Mouse (Mus musculus) testis, adult 2 months (tissue): ENCODE measurements around the gene Serbp1. TPM values are rescaled to one million over a fixed set of nuclear protein-coding genes. Genes with fewer than 3 reads are reported as not detected.

Experiments
- H3K27ac ChIP-seq: fragments of 200-500 bp; 2 replicates; pipeline ENCODE4 v1.5.1; 2012; ENCODE audit warnings: low read depth, low read length; ENCODE audit not compliant: control insufficient read depth, insufficient read depth
- H3K27me3 ChIP-seq: fragments of 200-500 bp; 2 replicates; pipeline ENCODE4 v1.6.1; 2012; ENCODE audit warnings: mild to moderate bottlenecking, low read length, moderate library complexity; ENCODE audit not compliant: control insufficient read depth, insufficient read depth
- H3K36me3 ChIP-seq: fragments of 200-500 bp; 2 replicates; pipeline ENCODE4 v1.6.1; 2012; ENCODE audit warnings: mild to moderate bottlenecking, low read length; ENCODE audit not compliant: control insufficient read depth, insufficient read depth
- H3K4me1 ChIP-seq: fragments of 200-500 bp; 2 replicates; pipeline ENCODE4 v1.6.1; 2012; ENCODE audit warnings: low read length; ENCODE audit not compliant: control insufficient read depth, insufficient read depth
- H3K4me3 ChIP-seq: fragments of 200-500 bp; 2 replicates; pipeline ENCODE4 v1.5.1; 2012; ENCODE audit warnings: low read depth, mild to moderate bottlenecking, low read length, moderate library complexity, mixed read lengths; ENCODE audit not compliant: control insufficient read depth
- CTCF ChIP-seq: fragments of 200-500 bp; IDR thresholded peaks from 2 replicates; pipeline ENCODE4 v1.5.1; 2012; ENCODE audit warnings: low read depth, mild to moderate bottlenecking, inconsistent platforms, low read length, moderate library complexity; ENCODE audit not compliant: control insufficient read depth, insufficient read depth, insufficient replicate concordance
- POLR2A ChIP-seq: fragments of 200-500 bp; IDR thresholded peaks from 2 replicates; pipeline ENCODE4 v1.6.1; 2012; ENCODE audit warnings: low read depth, mild to moderate bottlenecking, inconsistent platforms, low read length, moderate library complexity; ENCODE audit not compliant: control insufficient read depth
- polyA plus RNA-seq: library from polyadenylated mRNA; depleted of rRNA; stranded (reverse); fragments of >200 nt; gene quantifications from 2 replicates; pipeline ENCODE4 v1.2.3, GENCODE M21; 2012

Serbp1 gene
- polyA plus RNA-seq, 1 experiment, result 57.3 TPM

DNA sequence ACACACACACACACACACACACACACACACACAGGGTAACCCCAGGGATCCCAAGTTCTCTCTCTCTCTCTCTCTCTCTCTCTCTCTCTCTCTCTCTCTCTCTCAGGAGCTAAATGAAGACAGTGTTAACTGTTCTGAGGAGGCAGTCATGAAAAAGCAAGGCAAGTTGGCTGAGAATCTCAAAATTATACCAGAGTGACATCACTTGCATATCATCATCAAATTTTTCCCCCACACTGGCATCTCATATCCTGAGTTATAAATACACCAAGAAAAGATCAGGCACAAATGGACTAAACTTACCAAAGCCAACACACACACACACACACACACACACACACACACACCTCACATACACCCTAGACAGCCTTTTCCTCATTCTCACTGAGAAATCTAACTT is 7.0 kb upstream of the Serbp1 start:
- Histone ChIP-seq H3K4me3 (no peak overlapping the region), H3K27ac (no peak overlapping the region), H3K4me1 (no peaks in the 10 kb centered on the region), H3K36me3 (no peaks in the 10 kb centered on the region), H3K27me3 (no peaks in the 10 kb centered on the region)
- TF ChIP-seq POLR2A, result no peak
- no peak for TF ChIP-seq CTCF

DNA sequence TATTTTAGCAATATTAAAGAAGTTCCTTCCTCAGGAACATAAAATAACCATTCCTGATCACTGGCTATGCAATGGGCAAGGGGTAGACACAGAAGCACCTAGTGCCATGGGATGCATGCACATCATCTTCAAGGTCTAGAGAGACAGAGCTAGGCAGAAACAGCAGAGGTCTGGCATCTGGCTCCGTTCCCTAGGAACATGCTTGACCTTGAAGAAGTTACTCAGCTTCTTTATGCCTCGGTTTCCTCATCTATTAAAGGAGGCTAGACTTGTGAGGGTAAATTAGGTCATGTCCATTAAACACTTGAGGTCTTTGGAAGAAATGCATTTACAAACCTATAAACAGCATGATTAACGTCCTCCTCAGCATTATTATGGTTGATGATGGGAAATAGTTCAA is 2.3 kb upstream of the Serbp1 start:
- Histone ChIP-seq H3K4me3 (no peak overlapping the region), H3K4me1 (no peaks in the 10 kb centered on the region), H3K36me3 (no peaks in the 10 kb centered on the region), H3K27ac (no peak overlapping the region), H3K27me3 (no peaks in the 10 kb centered on the region)
- no peak for TF ChIP-seq CTCF

DNA sequence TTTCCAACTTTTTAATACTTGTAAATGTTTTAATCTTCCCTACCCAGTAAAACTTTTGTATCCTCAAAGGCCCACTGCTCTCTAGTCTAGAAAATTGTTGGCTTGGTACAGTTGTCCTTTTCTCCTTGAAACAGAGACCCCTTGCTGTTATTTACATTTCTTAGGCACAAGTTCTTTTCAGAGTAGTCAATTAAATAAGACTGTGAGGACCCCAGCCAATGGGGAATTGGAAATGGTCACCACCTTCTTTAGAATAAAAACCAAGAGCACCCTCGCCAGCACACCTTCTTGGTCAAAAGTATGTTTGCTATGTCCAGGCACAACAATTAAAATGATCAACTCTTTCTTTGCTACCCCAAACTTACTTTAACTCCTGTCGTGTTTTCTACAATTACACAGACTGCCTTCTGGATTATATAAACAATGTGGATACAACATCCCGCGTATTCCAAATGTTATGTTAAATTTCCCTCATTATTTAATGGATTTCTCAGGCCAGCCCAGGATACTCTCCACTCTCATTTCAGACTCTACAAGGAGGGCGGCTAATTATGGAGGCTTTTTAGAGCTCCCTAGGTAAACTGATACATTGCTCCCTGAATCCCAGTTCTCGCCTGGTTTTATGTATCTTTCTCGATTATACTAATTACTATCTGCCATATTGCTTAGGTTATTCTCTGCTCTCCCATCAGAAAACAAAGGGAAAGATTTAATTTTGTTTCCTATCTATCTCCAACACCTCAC is 1.3 kb upstream of the Serbp1 start:
- H3K36me3 ChIP-seq, result no peaks in the 10 kb centered on the region
- no peaks in the 10 kb centered on the region for H3K4me1 ChIP-seq
- H3K27ac ChIP-seq, result no peak overlapping the region
- TF ChIP-seq CTCF (no peak), POLR2A (no peak)
- H3K4me3 ChIP-seq, result no peak overlapping the region
- H3K27me3 ChIP-seq, result no peaks in the 10 kb centered on the region

DNA sequence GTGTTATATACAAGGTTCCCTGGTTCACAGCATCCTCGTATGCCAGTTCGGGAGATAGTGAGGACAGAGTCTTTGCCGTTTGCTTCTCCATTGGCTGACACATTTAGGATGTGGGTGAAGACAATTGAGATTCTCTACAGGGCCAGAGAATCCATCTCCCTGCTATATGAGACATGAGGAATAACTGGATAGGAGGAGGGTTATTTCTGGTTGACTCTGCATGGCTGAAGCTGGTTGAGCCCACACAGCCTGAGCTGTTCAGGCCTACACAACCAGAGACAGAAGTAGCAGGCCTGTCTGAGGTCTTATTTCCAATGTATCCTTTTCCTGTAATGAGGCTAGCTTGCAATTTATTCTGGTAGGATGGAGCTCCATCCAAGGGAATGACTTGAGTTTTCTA is 3.3 kb downstream of the Serbp1 start:
- Histone ChIP-seq H3K27me3 (no peaks in the 10 kb centered on the region), H3K36me3 (no peaks in the 10 kb centered on the region), H3K4me3 (no peak overlapping the region), H3K4me1 (no peaks in the 10 kb centered on the region), H3K27ac (no peak overlapping the region)
- TF ChIP-seq POLR2A, result no peak
- TF ChIP-seq CTCF, result no peak

DNA sequence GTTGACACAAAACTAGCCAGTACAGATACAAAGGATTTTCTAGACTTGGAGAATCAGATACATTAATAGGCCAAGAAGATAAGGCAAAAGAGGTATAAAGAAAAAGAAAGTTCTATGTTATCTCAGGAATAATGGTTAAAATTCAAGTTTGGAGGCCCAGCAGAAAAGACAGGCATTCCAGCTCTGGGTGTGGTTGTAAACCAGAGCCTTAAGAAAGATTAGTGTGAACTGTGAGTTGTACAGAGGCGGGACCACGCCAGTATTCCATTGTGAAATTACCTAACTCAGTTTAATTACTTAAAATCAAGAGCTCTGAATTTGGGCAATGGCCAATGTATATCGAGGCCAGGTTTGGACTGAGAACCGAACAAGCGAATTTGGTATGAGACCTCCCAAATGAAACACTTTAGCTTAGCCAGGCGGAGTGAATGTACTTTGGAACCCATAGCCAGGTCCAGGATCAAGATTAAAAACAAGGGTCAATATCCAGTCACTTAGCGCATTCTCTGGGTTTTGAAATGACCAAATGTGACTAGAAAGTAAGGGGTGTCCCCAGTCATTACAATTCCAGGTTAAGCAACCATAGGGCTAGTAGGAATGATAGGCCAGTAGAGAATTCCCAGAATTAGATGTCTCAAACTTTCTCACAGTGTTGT is 5.9 kb downstream of the Serbp1 start:
- no peak for TF ChIP-seq POLR2A
- no peaks in the 10 kb centered on the region for H3K36me3 ChIP-seq
- no peaks in the 10 kb centered on the region for H3K4me1 ChIP-seq
- H3K4me3 ChIP-seq, result no peak overlapping the region
- H3K27ac ChIP-seq, result no peak overlapping the region
- no peaks in the 10 kb centered on the region for H3K27me3 ChIP-seq

DNA sequence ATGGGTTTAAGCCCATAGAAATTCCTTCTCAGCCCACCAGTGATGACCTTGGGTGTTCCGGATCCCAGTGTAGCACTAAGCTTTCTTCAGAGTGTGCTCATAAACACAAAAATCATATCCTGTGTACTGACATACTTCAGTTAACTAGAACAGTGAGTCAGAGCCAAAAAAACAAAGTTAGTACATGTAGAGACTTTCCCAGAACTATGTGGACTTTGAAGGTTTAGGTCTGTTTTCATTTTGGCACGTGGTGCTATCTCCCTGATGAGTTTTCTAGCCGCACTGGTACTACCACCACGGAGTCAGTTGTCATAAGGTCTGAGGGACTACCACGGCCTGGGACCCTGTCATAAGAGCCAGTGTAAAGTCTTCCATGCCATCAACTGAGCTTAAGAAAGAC is 6.5 kb downstream of the Serbp1 start:
- Histone ChIP-seq H3K36me3 (no peaks in the 10 kb centered on the region), H3K27me3 (no peaks in the 10 kb centered on the region), H3K27ac (no peak overlapping the region), H3K4me3 (no peak overlapping the region), H3K4me1 (no peaks in the 10 kb centered on the region)
- TF ChIP-seq CTCF, result no peak
- TF ChIP-seq POLR2A, result no peak

DNA sequence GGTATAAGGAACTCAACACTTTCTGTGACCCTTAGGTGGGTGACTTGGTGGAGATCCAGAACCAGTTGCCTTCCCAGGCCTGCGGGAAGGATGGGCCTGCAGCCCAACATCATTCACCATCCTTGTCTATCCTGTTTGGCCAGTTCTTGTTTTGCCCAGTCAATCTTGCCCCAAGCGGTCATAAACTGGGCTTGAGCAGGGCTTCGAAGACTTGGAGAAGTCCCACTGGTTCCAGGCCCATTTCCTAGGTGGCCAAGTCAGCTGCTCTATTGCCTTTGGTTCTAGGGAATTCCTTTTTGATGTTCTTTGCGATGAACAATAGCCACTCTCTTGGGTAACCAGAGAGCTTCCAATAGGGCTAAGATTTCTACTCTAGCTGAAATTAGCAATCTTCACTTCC is 13.1 kb downstream of the Serbp1 start:
- Histone ChIP-seq H3K27ac (no peak overlapping the region), H3K4me3 (no peak overlapping the region), H3K27me3 (no peaks in the 10 kb centered on the region), H3K36me3 (no peaks in the 10 kb centered on the region), H3K4me1 (no peaks in the 10 kb centered on the region)
- no peak for TF ChIP-seq POLR2A
- TF ChIP-seq CTCF, result no peak
